In genomic region chr4:154045837-154046236, GRCm38 (mm10) we compare ENCODE assay signal across 32 mouse cellular contexts. TPM values are rescaled to one million over a fixed set of nuclear protein-coding genes. Genes with fewer than 3 reads are reported as not detected.
DNase-seq lines count a peak whose midpoint lies in the region; TF ChIP-seq lines count a peak whose summit lies in the region.
"Had no signal": no experiment of that assay in that cellular context is flagged by ENCODE, and none has a peak within 500 bp of the region (broad histone marks: within the 10 kb centered on the region; RNA-seq: fewer than 3 reads in every experiment).

No protein-coding gene starts in this region.

- WGBS in heart, adult 2 months = 63% methylated on average over 5 of the region's 5 CpGs
- WGBS in liver, adult 2 months = 69% methylated on average over 5 of the region's 5 CpGs

- TF ChIP-seq CTCF in heart, adult 2 months (IDR thresholded peaks at IDR 0.05) = peak; percentile 22; the same call in 1 of the 2 replicates
- TF ChIP-seq CTCF in liver, adult 2 months (IDR thresholded peaks at IDR 0.05; ENCODE audit: low read depth, low read length) = peak; percentile 12; the same call in 1 of the 2 replicates
- peak; percentile 17; a peak in 1 of 4 replicates for TF ChIP-seq CTCF in CH12.LX (conservative IDR thresholded peaks at IDR 0.05 in 1 of 2, IDR thresholded peaks at IDR 0.05 in 1 of 2; ENCODE audit: low read depth in 2 of 2, low read length in 2 of 2)
- TF ChIP-seq CTCF in MEL (IDR thresholded peaks at IDR 0.05 in 2 of 3, conservative IDR thresholded peaks at IDR 0.05 in 1 of 3; ENCODE audit: control insufficient read depth in 1 of 3, insufficient read depth in 1 of 3, low read depth in 2 of 3, low read length in 3 of 3, poor library complexity in 1 of 3, severe bottlenecking in 1 of 3) = peak; percentile 32 to 57 (median 39)

- in situ Hi-C loops in CH12.LX (cut with MboI; ENCODE audit: low pct_ligation_motif_present, low pct_unique_long_range_greater_than_20kb, low sequenced_read_pairs) = loop anchor here (25.0 kb wide), 1 partner anchor 766 kb away; no protein-coding TSS in a partner anchor

- no peak for TF ChIP-seq EP300 in heart, adult 2 months (IDR thresholded peaks at IDR 0.05; ENCODE audit: insufficient read depth, low read depth, low read length)
- TF ChIP-seq EP300 in CH12.LX (IDR thresholded peaks at IDR 0.05; ENCODE audit: low read length) (no peak), MEL (IDR thresholded peaks at IDR 0.05; ENCODE audit: low read depth in 1 of 2, low read length in 2 of 2) (no peak)

- no peak overlapping the region for H3K4me3 ChIP-seq in heart, adult 2 months
- H3K4me3 ChIP-seq in liver, adult 2 months (ENCODE audit: insufficient read depth, low read depth, low read length) = no peak overlapping the region
- H3K4me3 ChIP-seq in CH12.LX (replicated peaks in 1 of 3; ENCODE audit: low read depth in 2 of 3, low read length in 2 of 3, poor library complexity in 1 of 3) (no peak overlapping the region), MEL (ENCODE audit: control insufficient read depth in 1 of 2, insufficient read depth in 1 of 2, low read depth in 2 of 2, low read length in 2 of 2) (no peak overlapping the region)
- H3K4me3 ChIP-seq: embryonic facial prominence, embryonic 10.5 days; limb, embryonic 13.5 days; midbrain, embryonic 13.5 days; neural tube, embryonic 12.5 days had no signal

- TF ChIP-seq RAD21 in CH12.LX (IDR thresholded peaks at IDR 0.05; ENCODE audit: low read depth, low read length) (no peak), MEL (IDR thresholded peaks at IDR 0.05; ENCODE audit: low read depth, low read length) (no peak)

- DNase-seq in heart, adult 2 months = no peak
- no peak for DNase-seq in heart, postnatal 14 days
- no peak for DNase-seq in liver, adult 2 months (ENCODE audit: extremely low read depth, low read depth, low spot score)
- DNase-seq in liver = no peak
- no peak for DNase-seq in CH12.LX (ENCODE audit: extremely low read depth)
- DNase-seq in MEL (ENCODE audit: low read depth, low spot score) = no peak
- no peak for DNase-seq in cerebellum, adult 18-20 months
- no peak for DNase-seq in layer of hippocampus, adult 8-10 months (ENCODE audit: low spot score in 2 of 2)
- DNase-seq: adrenal gland, postnatal 25 days; cerebellum, adult 11 months; cerebellum, postnatal 10 days; gastrocnemius, postnatal 36 days; heart, postnatal 36 days; kidney, postnatal 4 days; lung, adult 18-20 months; lung, postnatal 14 days; right cerebral cortex, postnatal 14 days; thymus, postnatal 25 days had no signal

- H3K27me3 ChIP-seq in heart, adult 2 months (ENCODE audit: control insufficient read depth, insufficient read depth, low read length) = no peaks in the 10 kb centered on the region; the same call in 1 of the 2 replicates
- no peaks in the 10 kb centered on the region for H3K27me3 ChIP-seq in liver, adult 2 months (ENCODE audit: control insufficient read depth, insufficient read depth, low read length)
- peaks cover 68% of the 10 kb centered on the region for H3K27me3 ChIP-seq in CH12.LX (replicated peaks)
- no peaks in the 10 kb centered on the region for H3K27me3 ChIP-seq in MEL (ENCODE audit: control insufficient read depth in 1 of 2, insufficient read depth in 2 of 2, low read length in 2 of 2)
- H3K27me3 ChIP-seq: midbrain, embryonic 13.5 days; neural tube, embryonic 12.5 days had no signal

- H3K4me1 ChIP-seq in heart, adult 2 months (ENCODE audit: control insufficient read depth, insufficient read depth, low read length) = no peaks in the 10 kb centered on the region
- no peaks in the 10 kb centered on the region for H3K4me1 ChIP-seq in liver, adult 2 months (ENCODE audit: control insufficient read depth, insufficient read depth, low read length)
- H3K4me1 ChIP-seq in CH12.LX (ENCODE audit: control insufficient read depth in 1 of 2, insufficient read depth in 2 of 2) (no peaks in the 10 kb centered on the region), MEL (ENCODE audit: control insufficient read depth in 1 of 2, insufficient read depth in 2 of 2, low read length in 2 of 2) (no peaks in the 10 kb centered on the region)
- H3K4me1 ChIP-seq: embryonic facial prominence, embryonic 10.5 days; limb, embryonic 13.5 days; midbrain, embryonic 13.5 days; neural tube, embryonic 12.5 days had no signal

- H3K79me2 ChIP-seq in heart, adult 2 months (replicated peaks; ENCODE audit: control insufficient read depth, insufficient read depth, low read length) = no peaks in the 10 kb centered on the region; the same call in 1 of the 2 replicates
- no peaks in the 10 kb centered on the region for H3K79me2 ChIP-seq in liver, adult 2 months (ENCODE audit: control insufficient read depth, insufficient read depth, low read length)
- no peaks in the 10 kb centered on the region for H3K79me2 ChIP-seq in CH12.LX (replicated peaks; ENCODE audit: control insufficient read depth, extremely low read depth, insufficient read depth, poor library complexity, severe bottlenecking)
- H3K79me2 ChIP-seq in MEL (ENCODE audit: control insufficient read depth, insufficient read depth, low read length, poor library complexity) = no peaks in the 10 kb centered on the region

- no peaks in the 10 kb centered on the region for H3K36me3 ChIP-seq in heart, adult 2 months (ENCODE audit: control insufficient read depth, insufficient read depth, low read length)
- H3K36me3 ChIP-seq in liver, adult 2 months (ENCODE audit: control insufficient read depth, insufficient read depth, low read length) = no peaks in the 10 kb centered on the region
- H3K36me3 ChIP-seq in CH12.LX (replicated peaks in 1 of 2; ENCODE audit: control insufficient read depth in 1 of 2, insufficient read depth in 1 of 2, low read length in 1 of 2) = no peaks in the 10 kb centered on the region
- H3K36me3 ChIP-seq in MEL (ENCODE audit: control insufficient read depth in 1 of 2, insufficient read depth in 2 of 2, low read length in 2 of 2) = no peaks in the 10 kb centered on the region
- H3K36me3 ChIP-seq: embryonic facial prominence, embryonic 10.5 days; limb, embryonic 13.5 days; midbrain, embryonic 13.5 days; neural tube, embryonic 12.5 days had no signal

- intact Hi-C loops in heart, adult 2 months (cut with DNase I) = no loop called here
- intact Hi-C loops in heart, postnatal 14 days (cut with DNase I) = no loop called here

- no peak for TF ChIP-seq POLR2A in heart, adult 2 months (IDR thresholded peaks at IDR 0.05; ENCODE audit: insufficient read depth, low read depth, low read length)
- TF ChIP-seq POLR2A in liver, adult 2 months (IDR thresholded peaks at IDR 0.05; ENCODE audit: extremely low read depth, insufficient read depth, low read length) = no peak
- TF ChIP-seq POLR2A in CH12.LX (IDR thresholded peaks at IDR 0.05; ENCODE audit: low read depth, low read length) (no peak), MEL (IDR thresholded peaks at IDR 0.05; ENCODE audit: control insufficient read depth in 1 of 2, insufficient read depth in 1 of 2, low read depth in 1 of 2, low read length in 2 of 2, poor library complexity in 1 of 2) (no peak)

- no peak overlapping the region for H3K27ac ChIP-seq in heart, adult 2 months
- H3K27ac ChIP-seq in liver, adult 2 months (replicated peaks; ENCODE audit: insufficient read depth, low read depth, low read length) = no peak overlapping the region
- H3K27ac ChIP-seq in CH12.LX (ENCODE audit: insufficient read depth, low read depth) (no peak overlapping the region), MEL (ENCODE audit: control insufficient read depth, low read depth, low read length) (no peak overlapping the region)
- H3K27ac ChIP-seq: embryonic facial prominence, embryonic 10.5 days; hindbrain, embryonic 14.5 days; limb, embryonic 13.5 days; midbrain, embryonic 13.5 days; neural tube, embryonic 12.5 days had no signal

- no peak overlapping the region for H3K4me2 ChIP-seq in CH12.LX (ENCODE audit: insufficient read depth, low read depth, poor library complexity, severe bottlenecking)
- H3K4me2 ChIP-seq: hindbrain, embryonic 14.5 days; limb, embryonic 13.5 days; midbrain, embryonic 13.5 days; neural tube, embryonic 12.5 days had no signal

- H3K9ac ChIP-seq in heart, adult 2 months (ENCODE audit: low read depth, low read length) = no peak overlapping the region
- H3K9ac ChIP-seq in liver, adult 2 months (ENCODE audit: low read depth, low read length) = no peak overlapping the region
- H3K9ac ChIP-seq in CH12.LX (ENCODE audit: insufficient read depth, low read depth) = no peak overlapping the region
- H3K9ac ChIP-seq in MEL (ENCODE audit: control insufficient read depth, low read depth, low read length, poor library complexity, severe bottlenecking) = no peak overlapping the region
- H3K9ac ChIP-seq: hindbrain, embryonic 14.5 days; limb, embryonic 13.5 days; midbrain, embryonic 13.5 days; neural tube, embryonic 12.5 days had no signal

- H3K9me3 ChIP-seq in CH12.LX (replicated peaks; ENCODE audit: low read length) = peaks cover 5% of the 10 kb centered on the region
- no peaks in the 10 kb centered on the region for H3K9me3 ChIP-seq in MEL (replicated peaks; ENCODE audit: insufficient read depth, low read length)
- H3K9me3 ChIP-seq: embryonic facial prominence, embryonic 10.5 days; limb, embryonic 13.5 days; midbrain, embryonic 13.5 days; neural tube, embryonic 12.5 days had no signal

- dilution Hi-C loops in CH12.LX (cut with MboI; ENCODE audit: extremely low pct_ligation_motif_present, extremely low pct_unique_long_range_greater_than_20kb, low sequenced_read_pairs) = no loop called here

RNA-seq across cellular contexts. Expression of gene Ccdc27, which starts 3.4 kb away (rescaled TPM):
- not detected for total RNA-seq in heart, adult 2 months (2021)
- not detected in 2 replicates for polyA plus RNA-seq in heart, adult 2 months (2012; rRNA removed)
- not detected for total RNA-seq in heart, postnatal 14 days (2021)
- not detected in 2 replicates for total RNA-seq in liver, adult 2 months (2014; rRNA removed)
- polyA plus RNA-seq in liver, adult 2 months (2012; rRNA removed) = not detected in 2 replicates
- total RNA-seq in CH12.LX (2012; rRNA removed) = not detected in 2 replicates
- not detected in 2 replicates for total RNA-seq in CH12.LX (2014; rRNA removed)
- not detected in 2 replicates for polyA plus RNA-seq in CH12.LX (2012; ENCODE audit: insufficient read length, low read depth)
- total RNA-seq in MEL (2012; rRNA removed) = not detected in 2 replicates
- under 1 TPM in 1 of 2 experiments, not detected in 1; 0.49 TPM for polyA plus RNA-seq in MEL (2012; ENCODE audit: insufficient read depth in 1 of 2, insufficient read length in 2 of 2, low read depth in 1 of 2, low replicate concordance in 2 of 2, missing spikeins in 1 of 2)
- under 1 TPM; 0.85 to 0.99 (median 0.89) TPM for total RNA-seq in layer of hippocampus, adult 8-10 months (2022)
- total RNA-seq: adrenal gland, postnatal 25 days; gastrocnemius, postnatal 36 days; heart, adult 8-10 months; heart, postnatal 36 days; left cerebral cortex, postnatal 25 days; megakaryocyte, adult 5-6 weeks had no signal
- polyA plus RNA-seq: CD4-positive, CD25-positive, alpha-beta regulatory T cell, adult 4 months; cortical plate, adult 2 months; embryonic facial prominence, embryonic 10.5 days; forebrain, embryonic 16.5 days; heart, embryonic 14.5 days; hindbrain, embryonic 14.5 days; inflammation-experienced regulatory T-cells, adult 6 months; kidney, embryonic 14.5 days; limb, embryonic 13.5 days; midbrain, embryonic 13.5 days; neural tube, embryonic 12.5 days had no signal

RNA-seq across cellular contexts. Expression of gene Smim1, which starts 19.8 kb away (rescaled TPM):
- total RNA-seq in heart, adult 2 months (2021) = 1 to 10 TPM; 5.7 to 7.8 TPM
- 24.7 and 29.2 TPM in 2 replicates for polyA plus RNA-seq in heart, adult 2 months (2012; rRNA removed)
- total RNA-seq in heart, postnatal 14 days (2021) = 1 to 10 TPM; 5.8 to 7.0 TPM
- total RNA-seq in liver, adult 2 months (2014; rRNA removed) = 6.7 and 8.1 TPM in 2 replicates
- 12.6 and 16.9 TPM in 2 replicates for polyA plus RNA-seq in liver, adult 2 months (2012; rRNA removed)
- total RNA-seq in CH12.LX (2012; rRNA removed) (1.7 and 2.3 TPM in 2 replicates), CH12.LX (2014; rRNA removed) (not detected in 2 replicates), MEL (2012; rRNA removed) (122 and 188 TPM in 2 replicates)
- polyA plus RNA-seq in CH12.LX (2012; ENCODE audit: insufficient read length, low read depth) (0.15 and 0.16 TPM in 2 replicates), MEL (2012; ENCODE audit: insufficient read depth in 1 of 2, insufficient read length in 2 of 2, low read depth in 1 of 2, low replicate concordance in 2 of 2, missing spikeins in 1 of 2) (100 to 1,000 TPM; 118 to 219 TPM)
- total RNA-seq in layer of hippocampus, adult 8-10 months (2022) = 10 to 100 TPM in 2 of 4 experiments, 1 to 10 TPM in 2; 9.3 to 15.6 (median 11.2) TPM

RNA-seq across cellular contexts. Expression of gene Lrrc47, which starts 34.3 kb away (rescaled TPM):
- 10 to 100 TPM; 28.6 to 28.7 TPM for total RNA-seq in heart, adult 2 months (2021)
- polyA plus RNA-seq in heart, adult 2 months (2012; rRNA removed) = 29.7 and 35.6 TPM in 2 replicates
- 10 to 100 TPM; 33.8 to 36.3 TPM for total RNA-seq in heart, postnatal 14 days (2021)
- 6.5 and 8.3 TPM in 2 replicates for total RNA-seq in liver, adult 2 months (2014; rRNA removed)
- 24.0 and 27.2 TPM in 2 replicates for polyA plus RNA-seq in liver, adult 2 months (2012; rRNA removed)
- total RNA-seq in CH12.LX (2012; rRNA removed) = 35.0 and 40.1 TPM in 2 replicates
- total RNA-seq in CH12.LX (2014; rRNA removed) = 16.3 and 16.7 TPM in 2 replicates
- polyA plus RNA-seq in CH12.LX (2012; ENCODE audit: insufficient read length, low read depth) = 96.6 and 98.0 TPM in 2 replicates
- 48.0 and 54.3 TPM in 2 replicates for total RNA-seq in MEL (2012; rRNA removed)
- polyA plus RNA-seq in MEL (2012; ENCODE audit: insufficient read depth in 1 of 2, insufficient read length in 2 of 2, low read depth in 1 of 2, low replicate concordance in 2 of 2, missing spikeins in 1 of 2) = 100 to 1,000 TPM in 1 of 2 experiments, not detected in 1; 117 TPM
- total RNA-seq in layer of hippocampus, adult 8-10 months (2022) = 10 to 100 TPM; 51.4 to 75.9 (median 65.7) TPM
